Mouse (Mus musculus) CH12.LX (cell line): ENCODE measurements around the gene Ippk. TPM values are rescaled to one million over a fixed set of nuclear protein-coding genes. Genes with fewer than 3 reads are reported as not detected.

Source experiments
- DNase-seq: peaks from one replicate; pipeline ENCODE4 v3.0.0-alpha.2; 2013; ENCODE audit errors: extremely low read depth
- H3K27ac ChIP-seq: 2 replicates; pipeline ENCODE4 v1.5.1; 2012; ENCODE audit warnings: low read depth, mild to moderate bottlenecking, control low read depth, moderate library complexity; ENCODE audit not compliant: insufficient read depth
- H3K27me3 ChIP-seq: replicated peaks from 2 replicates; pipeline ENCODE3; 2012; ENCODE audit warnings: inconsistent platforms
- H3K36me3 ChIP-seq, 2 experiments: replicated peaks in 1 of 2; 2 replicates each; pipeline versions ENCODE3 to v1.6.1; 2012; ENCODE audit warnings: inconsistent platforms in 1 of 2, low read length in 1 of 2, mild to moderate bottlenecking in 1 of 2, mixed read lengths in 1 of 2, moderate library complexity in 1 of 2; ENCODE audit not compliant: control insufficient read depth in 1 of 2, insufficient read depth in 1 of 2
- H3K4me1 ChIP-seq, 2 experiments: 2 replicates each; pipeline ENCODE4 v1.6.1; 2012; ENCODE audit warnings: inconsistent platforms in 1 of 2, moderate library complexity in 1 of 2; ENCODE audit not compliant: insufficient read depth in 2 of 2, control insufficient read depth in 1 of 2
- H3K4me2 ChIP-seq: 2 replicates; pipeline ENCODE4 v1.6.1; 2012; ENCODE audit warnings: low read depth, mild to moderate bottlenecking, control low read depth; ENCODE audit not compliant: poor library complexity, insufficient read depth, severe bottlenecking
- H3K4me3 ChIP-seq, 3 experiments: fragments of 150-350 bp in 1 of 3; sonication (generic) in 1 of 3; replicated peaks in 1 of 3; 2 replicates each; pipeline versions ENCODE3 to v1.5.1; 2011 to 2012; ENCODE audit warnings: low read depth in 2 of 3, low read length in 2 of 3, mild to moderate bottlenecking in 2 of 3, moderate library complexity in 2 of 3, control low read depth in 1 of 3, improper control_type of control experiment in 1 of 3, inconsistent platforms in 1 of 3, mixed read lengths in 1 of 3; ENCODE audit not compliant: poor library complexity in 1 of 3
- H3K79me2 ChIP-seq: replicated peaks from 2 replicates; pipeline ENCODE4 v1.6.1; 2012; ENCODE audit warnings: mild to moderate bottlenecking, moderate library complexity; ENCODE audit not compliant: control insufficient read depth, poor library complexity, insufficient read depth, severe bottlenecking; ENCODE audit errors: extremely low read depth
- H3K9ac ChIP-seq: 2 replicates; pipeline ENCODE4 v1.6.1; 2012; ENCODE audit warnings: low read depth, mild to moderate bottlenecking, control low read depth, moderate library complexity; ENCODE audit not compliant: insufficient read depth
- H3K9me3 ChIP-seq: replicated peaks from 2 replicates; pipeline ENCODE3; 2012; ENCODE audit warnings: low read length, inconsistent platforms, mixed read lengths
- BHLHE40 ChIP-seq: IDR thresholded peaks from 2 replicates; pipeline ENCODE4 v1.6.1; 2011; ENCODE audit warnings: mild to moderate bottlenecking, low read depth, low read length, improper control_type of control experiment
- E2F4 ChIP-seq: IDR thresholded peaks from 2 replicates; pipeline ENCODE4 v1.6.1; 2011; ENCODE audit warnings: low read depth, low read length, improper control_type of control experiment; ENCODE audit not compliant: insufficient replicate concordance
- ELF1 ChIP-seq: IDR thresholded peaks from 2 replicates; pipeline ENCODE4 v1.6.1; 2014; ENCODE audit warnings: low read depth, mild to moderate bottlenecking, inconsistent platforms, low read length, improper control_type of control experiment
- EP300 ChIP-seq: IDR thresholded peaks from 2 replicates; pipeline ENCODE4 v1.6.1; 2011; ENCODE audit warnings: low read length, improper control_type of control experiment
- GABPA ChIP-seq: IDR thresholded peaks from 2 replicates; pipeline ENCODE4 v1.6.1; 2012; ENCODE audit warnings: low read depth, low read length, improper control_type of control experiment, inconsistent platforms; ENCODE audit not compliant: insufficient replicate concordance
- IRF4 ChIP-seq: IDR thresholded peaks from 2 replicates; pipeline ENCODE4 v1.6.1; 2014; ENCODE audit warnings: low read depth, mild to moderate bottlenecking, inconsistent platforms, low read length, improper control_type of control experiment
- JUN ChIP-seq: IDR thresholded peaks from 2 replicates; pipeline ENCODE4 v1.6.1; 2011; ENCODE audit warnings: low read depth, mild to moderate bottlenecking, low read length, improper control_type of control experiment, moderate library complexity; ENCODE audit not compliant: insufficient read depth
- JUND ChIP-seq: conservative IDR thresholded peaks from 2 replicates; pipeline ENCODE4 v1.6.1; 2011; ENCODE audit warnings: low read depth, low read length, improper control_type of control experiment
- MAZ ChIP-seq: IDR thresholded peaks from 2 replicates; pipeline ENCODE4 v1.6.1; 2012; ENCODE audit warnings: low read depth, mild to moderate bottlenecking, inconsistent platforms, low read length, improper control_type of control experiment, moderate library complexity
- POLR2A ChIP-seq: IDR thresholded peaks from 2 replicates; pipeline ENCODE4 v1.6.1; 2011; ENCODE audit warnings: low read depth, mild to moderate bottlenecking, improper control_type of control experiment, low read length
- POLR2AphosphoS2 ChIP-seq: IDR thresholded peaks from 2 replicates; pipeline ENCODE4 v1.6.1; 2011; ENCODE audit warnings: low read depth, low read length, improper control_type of control experiment
- ZC3H11A ChIP-seq: IDR thresholded peaks from 2 replicates; pipeline ENCODE4 v1.6.1; 2012; ENCODE audit warnings: low read depth, mild to moderate bottlenecking, inconsistent platforms, low read length, improper control_type of control experiment
- ZKSCAN1 ChIP-seq: IDR thresholded peaks from 2 replicates; pipeline ENCODE4 v1.6.1; 2012; ENCODE audit warnings: low read depth, inconsistent platforms, low read length, improper control_type of control experiment, borderline replicate concordance
- ZNF384 ChIP-seq: IDR thresholded peaks from 2 replicates; pipeline ENCODE4 v1.6.1; 2012; ENCODE audit warnings: low read depth, low read length, improper control_type of control experiment, inconsistent platforms
- dilution Hi-C: fragments of 300-500 bp; cut with MboI; formaldehyde crosslinking; loops from 2 replicates; pipeline ENCODE4 v1.14.3; 2020; ENCODE audit warnings: low sequenced_read_pairs; ENCODE audit not compliant: extremely low pct_unique_long_range_greater_than_20kb, extremely low pct_ligation_motif_present
- in situ Hi-C: fragments of 300-500 bp; cut with MboI; formaldehyde crosslinking; loops from 3 replicates; pipeline ENCODE4 v1.14.3; 2019; ENCODE audit warnings: low sequenced_read_pairs, low pct_ligation_motif_present, low pct_unique_long_range_greater_than_20kb, mixed read lengths
- polyA plus RNA-seq: library from polyadenylated mRNA; unstranded; fragments of >175 nt; gene quantifications from 2 replicates; pipeline ENCODE4 v1.2.1, GENCODE M21; 2012; ENCODE audit warnings: low read depth; ENCODE audit not compliant: insufficient read length
- total RNA-seq, 2 experiments: library from RNA; depleted of rRNA; stranded (reverse); fragments of 300-350 nt in 1 of 2; fragments of >200 nt in 1 of 2; gene quantifications; 2 replicates each; pipeline ENCODE4 v1.2.3; 2012 to 2014

Gene Ippk
- total and polyA plus RNA-seq, 3 experiments = 8.7 to 21.5 (median 10.3) TPM

DNA sequence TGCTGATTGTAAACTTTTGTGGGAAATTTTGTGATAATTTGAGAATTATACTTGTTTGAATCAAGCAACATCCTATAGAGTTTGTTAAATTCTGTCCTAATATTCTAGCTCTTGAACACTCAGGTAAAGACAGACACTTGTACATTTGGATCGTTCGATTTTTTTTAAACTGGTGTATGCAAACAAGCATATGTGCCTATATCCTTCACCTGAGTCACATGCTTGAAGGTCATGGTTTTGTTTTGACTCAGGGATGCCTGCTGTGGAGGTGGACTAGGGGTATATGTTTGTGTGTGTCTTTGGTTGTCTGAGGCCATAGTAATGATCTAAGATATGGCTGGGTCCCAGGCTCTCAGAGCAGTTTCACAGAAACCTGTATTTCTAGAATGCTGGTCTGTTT is 41.9 kb downstream of the Ippk start:
- peaks cover 29 to 81% of the 10 kb centered on the region in 2 experiments for H3K36me3 ChIP-seq
- H3K27me3 ChIP-seq = no peaks in the 10 kb centered on the region
- no peak overlapping the region for H3K4me2 ChIP-seq
- H3K4me1 ChIP-seq = peaks cover 6 to 29% of the 10 kb centered on the region in 2 experiments
- H3K4me3 ChIP-seq = no peak overlapping the region
- no peaks in the 10 kb centered on the region for H3K9me3 ChIP-seq
- in situ Hi-C loops = no loop called here
- H3K9ac ChIP-seq = no peak overlapping the region
- peak; percentile 57; the same call in 1 of the 2 replicates for TF ChIP-seq ZNF384
- TF ChIP-seq EP300 = peak; percentile 37; the same call in 1 of the 2 replicates
- no peak for TF ChIP-seq GABPA
- TF ChIP-seq JUND = peak; percentile 72; the same call in 1 of the 2 replicates
- peak; percentile 63 for TF ChIP-seq BHLHE40
- 0 out of 2 replicates have a peak, but pooled peaks have one; percentile 23 for TF ChIP-seq JUN
- TF ChIP-seq ELF1 = no peak
- TF ChIP-seq IRF4 = peak; percentile 39; the same call in 1 of the 2 replicates
- no peak overlapping the region for H3K27ac ChIP-seq
- dilution Hi-C loops = no loop called here
- peak; percentile 17 for DNase-seq
- no peaks in the 10 kb centered on the region for H3K79me2 ChIP-seq

DNA sequence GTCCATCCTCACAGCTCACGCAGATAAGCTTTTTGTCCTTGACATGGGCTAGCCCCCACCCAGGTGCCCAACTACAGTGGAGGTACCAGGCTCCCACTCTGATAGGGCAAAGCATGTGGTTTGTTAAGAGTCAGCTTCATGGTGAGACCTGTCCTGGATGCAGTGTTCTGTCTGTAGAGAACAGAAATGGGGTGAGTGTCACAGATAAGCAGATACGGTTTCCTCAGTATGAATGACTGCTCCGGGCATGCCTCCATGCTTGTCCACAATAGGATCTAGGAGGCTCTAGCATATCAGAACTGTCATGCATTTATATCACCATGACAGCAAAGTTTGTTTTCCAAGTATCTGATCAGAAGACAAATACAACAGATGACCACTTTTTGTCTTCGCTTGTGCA is 44.8 kb downstream of the Ippk start:
- TF ChIP-seq MAZ = no peak
- no peak for TF ChIP-seq POLR2A
- no peak for TF ChIP-seq JUND
- TF ChIP-seq ZC3H11A = no peak
- TF ChIP-seq ZKSCAN1 = no peak
- TF ChIP-seq POLR2AphosphoS2 = no peak
- no peak for TF ChIP-seq IRF4
- no peak for TF ChIP-seq ZNF384
- no peak for TF ChIP-seq E2F4
- no peak for DNase-seq
- in situ Hi-C loops (no loop called here), dilution Hi-C loops (no loop called here)
- no peak overlapping the region for H3K4me3 ChIP-seq
- no peak overlapping the region for H3K9ac ChIP-seq
- H3K36me3 ChIP-seq = peaks cover 20 to 61% of the 10 kb centered on the region in 2 experiments
- peaks cover 7 to 32% of the 10 kb centered on the region in 2 experiments for H3K4me1 ChIP-seq
- H3K4me2 ChIP-seq = no peak overlapping the region
- H3K79me2 ChIP-seq = no peaks in the 10 kb centered on the region
- H3K27ac ChIP-seq = no peak overlapping the region
- H3K27me3 ChIP-seq = no peaks in the 10 kb centered on the region
- no peaks in the 10 kb centered on the region for H3K9me3 ChIP-seq
